Mouse (Mus musculus): ENCODE results near the gene Nt5m. TPM values are rescaled to one million over a fixed set of nuclear protein-coding genes. Genes with fewer than 3 reads are reported as not detected.

Gene Nt5m
- polyA plus RNA-seq, 1 experiment from 2014 or later = 40.3 TPM

DNA sequence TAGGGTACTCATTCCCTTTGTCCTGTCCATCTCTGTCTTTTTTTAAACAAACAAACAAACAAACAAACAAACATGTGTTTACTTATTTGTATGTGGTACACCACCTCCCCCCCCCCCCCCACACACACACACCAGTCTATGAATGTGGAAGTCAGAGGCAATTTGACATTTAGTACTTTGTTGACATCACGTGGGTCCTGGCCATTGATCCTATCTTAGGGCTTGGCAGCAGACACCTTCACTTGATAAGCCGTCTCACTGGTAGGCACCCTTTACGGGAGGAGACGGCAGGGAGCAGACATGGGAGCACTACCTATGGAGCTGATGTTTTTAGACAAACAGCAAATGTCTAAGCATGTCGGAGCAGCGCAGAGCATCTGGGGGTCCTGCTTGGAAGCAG is 55.7 kb downstream of the Nt5m start:
- H3K36me3 ChIP-seq = no peaks in the 10 kb centered on the region
- H3K4me1 ChIP-seq = peaks cover 5% of the 10 kb centered on the region; the same call in 1 of the 2 replicates
- 63% methylated on average over 6 of the region's 6 CpGs for WGBS
- H3K9ac ChIP-seq = no peak overlapping the region
- no peak overlapping the region for H3K27ac ChIP-seq
- no peaks in the 10 kb centered on the region for H3K27me3 ChIP-seq
- ATAC-seq (ENCODE audit: low FRiP score, low read depth) = no peak
- H3K4me3 ChIP-seq = no peak overlapping the region
- H3K9me3 ChIP-seq = no peaks in the 10 kb centered on the region
- no peak overlapping the region for H3K4me2 ChIP-seq (replicated peaks)

DNA sequence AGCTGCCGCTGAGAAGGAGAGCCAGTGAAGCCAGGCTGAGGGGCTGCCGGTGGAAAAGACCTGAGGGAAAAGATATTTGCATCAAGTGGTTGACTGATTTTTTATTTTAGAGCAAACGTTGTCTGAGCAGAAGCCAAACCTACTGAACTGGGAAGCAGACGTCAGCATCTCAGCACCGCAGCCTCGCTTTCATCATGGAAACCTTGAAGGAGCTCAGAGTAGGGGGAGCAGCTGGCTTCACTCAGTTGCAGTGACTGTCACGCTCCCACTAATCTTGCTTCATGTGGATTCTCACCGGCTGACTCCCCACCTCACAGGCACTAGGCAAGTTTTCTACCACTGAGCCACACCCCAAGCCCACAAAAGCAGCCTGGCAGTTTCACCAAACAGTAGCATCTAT is 56.1 kb downstream of the Nt5m start:
- Histone ChIP-seq H3K4me3 (no peak overlapping the region), H3K27me3 (no peaks in the 10 kb centered on the region), H3K9me3 (no peaks in the 10 kb centered on the region), H3K4me2 (replicated peaks) (no peak overlapping the region), H3K4me1 (peaks cover 5% of the 10 kb centered on the region; the same call in 1 of the 2 replicates), H3K9ac (no peak overlapping the region), H3K36me3 (no peaks in the 10 kb centered on the region), H3K27ac (no peak overlapping the region)
- no peak for ATAC-seq (ENCODE audit: low FRiP score, low read depth)
- WGBS = 60% methylated on average over 8 of the region's 8 CpGs

DNA sequence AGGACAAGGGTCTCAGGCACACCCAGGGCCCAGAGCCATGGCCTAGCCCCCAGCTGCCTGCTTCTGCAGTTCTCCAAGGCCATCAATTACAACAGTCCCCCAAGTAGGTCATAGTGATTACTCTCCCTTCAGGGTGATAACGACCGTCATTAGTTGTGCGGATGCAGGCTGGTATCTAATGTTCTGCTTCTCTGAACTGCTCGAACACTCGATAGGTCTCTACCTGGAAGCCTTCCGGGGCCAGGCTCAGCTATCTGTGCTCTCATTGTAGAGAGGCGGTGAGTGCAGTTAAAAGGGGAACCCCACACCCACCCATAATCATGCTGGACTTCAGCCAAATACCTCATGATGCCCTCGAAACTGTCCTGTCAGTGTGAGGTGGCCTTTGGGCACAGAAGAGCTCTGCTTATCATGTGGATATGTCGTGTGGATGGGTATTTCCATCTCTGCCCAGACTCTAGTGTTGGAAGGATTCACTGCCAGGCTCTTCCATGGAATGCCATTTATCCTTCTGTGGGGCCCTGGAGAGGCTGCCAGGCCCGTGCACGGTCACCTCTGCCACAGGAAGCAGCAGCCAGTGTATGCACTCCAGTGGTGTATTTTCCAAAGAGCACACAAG is 58.8 kb downstream of the Nt5m start:
- peaks cover 5% of the 10 kb centered on the region; the same call in 1 of the 2 replicates for H3K4me1 ChIP-seq
- no peaks in the 10 kb centered on the region for H3K36me3 ChIP-seq
- H3K27ac ChIP-seq = no peak overlapping the region
- no peak overlapping the region for H3K9ac ChIP-seq
- WGBS = 57% methylated on average over 11 of the region's 11 CpGs
- ATAC-seq (ENCODE audit: low FRiP score, low read depth) = no peak
- no peak overlapping the region for H3K4me2 ChIP-seq (replicated peaks)
- no peaks in the 10 kb centered on the region for H3K9me3 ChIP-seq
- no peak overlapping the region for H3K4me3 ChIP-seq
- H3K27me3 ChIP-seq = no peaks in the 10 kb centered on the region

DNA sequence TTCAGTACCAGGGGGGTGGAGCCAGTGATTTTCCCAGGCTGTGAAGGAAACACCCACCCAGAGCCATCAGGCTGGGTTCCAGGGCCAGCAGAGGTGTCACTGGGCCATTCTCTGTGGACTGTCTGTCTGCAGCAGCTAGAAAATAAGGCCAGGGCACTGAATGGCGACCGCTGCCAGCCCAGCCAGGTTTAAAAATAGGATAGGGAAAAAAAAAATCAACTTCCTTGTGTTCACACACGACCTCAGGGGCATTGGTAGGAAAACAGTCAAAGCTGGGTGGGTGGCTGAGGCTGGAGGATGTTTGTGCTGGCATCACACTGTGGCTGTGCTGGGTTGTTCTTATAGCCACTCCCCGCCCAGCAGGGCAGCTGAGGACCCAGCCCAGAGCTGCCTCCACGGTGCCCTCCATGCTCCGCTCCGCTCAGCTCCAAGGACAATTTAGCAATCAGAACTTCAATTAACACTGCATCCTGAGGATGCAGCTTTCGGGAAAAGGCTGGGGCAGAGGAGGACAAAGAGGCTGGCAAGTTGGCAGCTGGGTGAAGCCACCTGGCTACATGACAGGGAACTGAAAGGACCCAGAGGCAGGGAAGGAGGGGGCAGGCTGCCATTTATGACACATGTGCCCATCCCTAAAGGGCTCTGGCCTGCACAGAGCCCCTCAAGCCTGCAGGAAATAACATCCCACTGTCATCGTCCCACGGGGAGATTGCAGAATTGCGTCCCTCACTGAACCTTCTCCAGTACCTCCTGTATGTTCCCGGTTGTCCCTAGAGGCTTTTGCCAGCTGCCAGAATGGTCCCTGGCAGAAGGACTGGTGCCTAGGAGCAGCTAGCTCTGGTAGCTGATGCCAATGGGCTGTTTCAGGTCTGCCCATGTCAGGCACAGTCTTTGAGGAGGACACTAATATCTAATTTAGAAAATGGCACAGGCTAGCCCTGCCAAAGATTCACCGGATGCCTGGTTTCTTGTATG is 60.8 kb downstream of the Nt5m start:
- H3K9ac ChIP-seq = no peak overlapping the region
- peaks cover 5% of the 10 kb centered on the region; the same call in 1 of the 2 replicates for H3K4me1 ChIP-seq
- no peak overlapping the region for H3K4me2 ChIP-seq (replicated peaks)
- H3K27ac ChIP-seq = no peak overlapping the region
- WGBS = 52% methylated on average over 13 of the region's 13 CpGs
- H3K27me3 ChIP-seq = no peaks in the 10 kb centered on the region
- no peak overlapping the region for H3K4me3 ChIP-seq
- H3K9me3 ChIP-seq = no peaks in the 10 kb centered on the region
- ATAC-seq (ENCODE audit: low FRiP score, low read depth) = no peak
- no peaks in the 10 kb centered on the region for H3K36me3 ChIP-seq

DNA sequence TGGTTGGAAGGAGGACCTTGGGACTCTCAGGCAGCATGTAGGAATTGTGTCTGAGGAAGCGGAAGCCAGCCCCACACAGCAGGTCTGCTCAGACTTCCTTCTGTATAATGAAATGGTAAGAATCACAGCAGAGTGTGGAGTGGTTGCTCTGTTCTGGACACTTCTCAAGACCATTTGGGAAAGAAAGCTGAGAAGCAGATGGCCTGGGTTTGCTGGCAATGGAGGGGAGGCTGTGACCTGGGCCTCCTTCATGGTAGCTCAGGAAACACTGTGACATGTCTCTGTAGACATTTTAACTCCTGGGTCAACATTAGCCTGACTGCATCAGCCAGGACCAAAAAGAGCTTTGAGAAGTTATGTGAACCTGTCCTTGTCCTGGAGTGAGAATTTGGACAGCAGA is 61.7 kb downstream of the Nt5m start:
- Histone ChIP-seq H3K4me2 (replicated peaks) (no peak overlapping the region), H3K27ac (no peak overlapping the region), H3K4me1 (peaks cover 5% of the 10 kb centered on the region; the same call in 1 of the 2 replicates), H3K27me3 (no peaks in the 10 kb centered on the region), H3K36me3 (no peaks in the 10 kb centered on the region), H3K4me3 (no peak overlapping the region), H3K9ac (no peak overlapping the region), H3K9me3 (no peaks in the 10 kb centered on the region)
- WGBS = 75% methylated on average over 1 of the region's 1 CpGs
- ATAC-seq (ENCODE audit: low FRiP score, low read depth) = no peak

DNA sequence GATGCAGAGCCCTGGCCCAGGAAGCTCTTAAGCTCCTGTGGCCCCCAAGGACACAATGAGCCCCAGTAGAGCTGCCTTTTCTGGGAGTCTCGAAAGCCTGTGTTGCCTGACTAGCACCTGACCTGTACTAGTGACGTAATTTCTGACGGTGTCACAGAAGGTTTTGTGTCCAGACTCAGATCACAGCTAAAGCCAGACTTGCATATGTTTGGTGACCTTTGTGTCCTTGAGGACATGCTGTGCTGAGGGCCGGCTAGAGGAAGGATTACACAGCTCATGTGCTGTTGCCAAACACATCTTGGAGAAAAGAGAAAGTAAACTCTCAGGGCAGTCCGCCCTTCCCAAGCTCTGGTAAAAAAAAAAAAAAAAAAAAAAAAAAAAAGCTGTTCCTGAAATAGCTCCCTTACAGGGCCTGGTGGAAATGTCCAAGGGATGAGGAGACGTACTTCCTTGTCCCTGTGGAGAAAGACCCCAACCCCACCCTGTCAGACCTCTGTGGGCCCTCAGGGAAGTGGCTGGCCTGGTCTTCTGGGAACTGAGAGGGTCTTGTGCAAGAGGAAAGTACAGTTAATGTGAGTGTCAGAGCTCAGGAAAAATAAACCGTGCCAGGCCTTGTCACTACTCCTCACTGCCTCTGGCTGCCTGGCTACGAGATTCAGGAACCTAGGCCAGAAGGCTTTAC is 62.9 kb downstream of the Nt5m start:
- Histone ChIP-seq H3K9me3 (no peaks in the 10 kb centered on the region), H3K36me3 (no peaks in the 10 kb centered on the region), H3K9ac (no peak overlapping the region), H3K4me1 (peaks cover 5% of the 10 kb centered on the region; the same call in 1 of the 2 replicates), H3K4me2 (replicated peaks) (no peak overlapping the region), H3K27ac (no peak overlapping the region), H3K27me3 (no peaks in the 10 kb centered on the region), H3K4me3 (no peak overlapping the region)
- ATAC-seq (ENCODE audit: low FRiP score, low read depth) = no peak
- WGBS = 63% methylated on average over 8 of the region's 8 CpGs

DNA sequence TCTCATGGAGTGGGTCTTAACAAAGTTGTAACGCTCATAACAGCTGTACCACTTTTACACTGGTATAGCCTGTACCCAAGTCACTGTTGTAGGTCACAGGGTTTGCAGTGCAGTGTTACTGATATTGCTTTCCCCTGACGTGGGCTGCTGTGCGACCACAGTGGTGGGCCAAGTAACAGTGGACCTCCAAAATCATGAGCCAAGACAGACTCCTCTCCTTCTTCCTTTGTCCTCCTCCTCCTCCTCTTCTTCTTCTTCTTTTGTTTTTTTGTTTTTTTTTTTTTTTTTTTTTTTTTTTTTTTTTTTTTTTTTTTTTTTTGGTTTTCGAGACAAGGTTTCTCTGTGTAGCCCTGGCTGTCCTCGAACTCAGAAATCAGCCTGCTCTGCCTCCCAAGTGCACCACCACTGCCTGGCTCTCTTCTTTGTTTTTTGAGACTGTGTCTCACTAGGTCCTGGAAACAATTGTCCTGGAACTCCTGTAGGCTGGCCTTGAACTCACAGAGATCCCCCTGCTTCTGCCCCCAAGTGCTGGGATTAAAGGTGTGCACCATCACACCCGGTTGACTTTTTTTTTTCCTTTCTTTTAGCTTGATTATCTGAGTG is 67.4 kb downstream of the Nt5m start:
- no peak for ATAC-seq (ENCODE audit: low FRiP score, low read depth)

DNA sequence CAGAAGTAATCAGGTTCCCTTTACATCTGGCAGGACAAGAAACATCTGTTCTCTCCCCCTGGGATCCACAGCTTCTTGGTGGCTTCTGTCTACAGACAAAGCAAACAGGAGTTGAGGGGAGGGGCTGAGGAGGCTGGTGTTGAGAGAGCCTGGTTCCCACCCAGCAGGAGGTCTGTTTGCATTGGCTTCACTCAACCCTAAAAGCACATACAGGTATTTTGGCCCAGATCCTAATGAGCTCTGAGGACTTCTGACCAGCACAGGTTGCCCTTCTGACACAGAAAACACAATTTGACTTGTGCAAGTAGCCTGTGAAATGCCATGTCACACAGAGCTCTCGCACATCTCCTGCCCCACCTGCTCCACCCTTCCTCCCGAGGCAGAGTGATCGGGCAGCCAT is 69.2 kb downstream of the Nt5m start:
- H3K36me3 ChIP-seq = no peaks in the 10 kb centered on the region
- no peak overlapping the region for H3K9ac ChIP-seq
- 65% methylated on average over 3 of the region's 3 CpGs for WGBS
- no peak overlapping the region for H3K27ac ChIP-seq
- no peak overlapping the region for H3K4me3 ChIP-seq
- no peaks in the 10 kb centered on the region for H3K27me3 ChIP-seq
- no peaks in the 10 kb centered on the region; the same call in 1 of the 2 replicates for H3K9me3 ChIP-seq
- no peak overlapping the region for H3K4me2 ChIP-seq (replicated peaks)
- H3K4me1 ChIP-seq = no peaks in the 10 kb centered on the region
- ATAC-seq (ENCODE audit: low FRiP score, low read depth) = no peak

More for the DNA sequence above, 67.4 kb downstream of the Nt5m start:
- Histone ChIP-seq H3K9me3 (no peaks in the 10 kb centered on the region; the same call in 1 of the 2 replicates), H3K4me3 (no peak overlapping the region), H3K27me3 (no peaks in the 10 kb centered on the region), H3K9ac (no peak overlapping the region), H3K27ac (no peak overlapping the region), H3K4me1 (no peaks in the 10 kb centered on the region), H3K36me3 (no peaks in the 10 kb centered on the region), H3K4me2 (replicated peaks) (no peak overlapping the region)
- 90% methylated on average over 6 of the region's 6 CpGs for WGBS

DNA sequence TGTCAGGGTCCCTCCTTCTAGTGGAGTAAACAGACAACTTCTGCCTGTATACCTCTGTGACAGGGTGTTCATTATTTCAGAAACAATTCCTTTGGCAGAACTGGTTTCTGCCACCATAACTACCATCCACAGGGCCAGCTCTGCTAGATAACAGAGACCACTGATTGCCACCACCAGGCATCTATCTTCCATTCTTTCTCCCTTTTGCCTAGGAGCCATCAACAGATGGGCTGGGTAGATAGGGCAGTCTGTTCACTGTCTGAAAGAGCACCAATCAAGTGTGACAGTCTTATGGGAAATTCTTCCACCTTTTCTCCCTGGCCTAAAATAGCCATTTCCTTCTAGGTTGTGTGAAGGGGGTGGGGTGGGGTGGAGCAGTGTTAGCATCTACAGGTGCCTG is 71.3 kb downstream of the Nt5m start:
- no peaks in the 10 kb centered on the region; the same call in 1 of the 2 replicates for H3K9me3 ChIP-seq
- ATAC-seq (ENCODE audit: low FRiP score, low read depth) = no peak
- H3K4me3 ChIP-seq = no peak overlapping the region
- no peak overlapping the region for H3K27ac ChIP-seq
- 0 out of 2 replicates have a peak, but pooled peaks cover 4% of the 10 kb centered on the region for H3K4me1 ChIP-seq
- no peaks in the 10 kb centered on the region for H3K36me3 ChIP-seq
- no peak overlapping the region for H3K4me2 ChIP-seq (replicated peaks)
- no peaks in the 10 kb centered on the region for H3K27me3 ChIP-seq
- no peak overlapping the region for H3K9ac ChIP-seq

DNA sequence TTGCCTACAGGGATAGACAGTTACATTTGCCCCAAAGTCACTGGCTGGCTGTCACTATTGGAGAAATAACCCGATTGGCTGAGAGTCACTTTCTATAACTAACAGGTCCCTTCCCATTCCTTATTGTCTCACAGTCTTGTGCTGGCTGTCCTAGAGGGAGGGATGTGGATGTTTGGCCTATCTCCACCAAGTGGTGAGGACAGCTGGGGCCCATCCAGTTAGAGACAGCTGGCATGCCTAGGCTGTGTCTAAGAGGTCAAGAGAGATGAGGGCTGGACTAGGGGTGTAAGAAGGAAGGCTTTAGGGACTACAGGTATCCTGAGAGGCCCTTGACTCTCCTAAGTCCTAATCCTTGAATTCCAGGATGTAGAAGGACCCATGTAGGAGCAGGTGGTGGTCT is 72.3 kb downstream of the Nt5m start:
- Histone ChIP-seq H3K36me3 (no peaks in the 10 kb centered on the region), H3K9ac (no peak overlapping the region), H3K9me3 (no peaks in the 10 kb centered on the region; the same call in 1 of the 2 replicates), H3K27ac (no peak overlapping the region), H3K27me3 (no peaks in the 10 kb centered on the region), H3K4me3 (no peak overlapping the region), H3K4me1 (0 out of 2 replicates have a peak, but pooled peaks cover 4% of the 10 kb centered on the region), H3K4me2 (replicated peaks) (no peak overlapping the region)
- 72% methylated on average over 1 of the region's 1 CpGs for WGBS
- ATAC-seq (ENCODE audit: low FRiP score, low read depth) = no peak

DNA sequence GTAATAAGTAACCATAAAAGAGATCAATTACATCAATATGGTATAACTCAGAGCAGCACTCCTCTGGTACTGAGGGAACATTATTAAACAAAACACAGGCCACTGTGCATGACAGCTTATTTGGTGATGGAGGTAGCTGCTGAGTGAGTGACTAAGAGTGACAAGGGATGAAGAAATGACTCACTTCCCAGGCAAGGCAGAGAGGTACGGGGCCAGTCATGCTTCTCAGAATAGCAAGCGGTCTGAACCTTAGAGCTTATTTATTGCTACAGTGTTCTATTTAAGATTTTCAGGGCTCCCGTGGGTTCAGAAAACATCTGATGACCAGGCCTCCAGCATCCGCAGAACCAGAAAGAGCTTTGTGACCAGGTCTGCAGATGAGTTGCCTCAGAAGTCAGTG is 74.5 kb downstream of the Nt5m start:
- Histone ChIP-seq H3K9me3 (no peaks in the 10 kb centered on the region; the same call in 1 of the 2 replicates), H3K4me2 (replicated peaks) (no peak overlapping the region), H3K27ac (no peak overlapping the region), H3K36me3 (no peaks in the 10 kb centered on the region), H3K9ac (no peak overlapping the region), H3K27me3 (0 out of 2 replicates have a peak, but pooled peaks cover 4% of the 10 kb centered on the region), H3K4me1 (0 out of 2 replicates have a peak, but pooled peaks cover 4% of the 10 kb centered on the region), H3K4me3 (no peak overlapping the region)
- WGBS = 59% methylated on average over 4 of the region's 4 CpGs
- ATAC-seq (ENCODE audit: low FRiP score, low read depth) = no peak
